Mouse (Mus musculus): ENCODE results near the gene Pex7. TPM values are rescaled to one million over a fixed set of nuclear protein-coding genes. Genes with fewer than 3 reads are reported as not detected.

Gene Pex7
- polyA plus RNA-seq, 1 experiment from 2014 or later: 25.5 TPM

- Histone ChIP-seq H3K9me3 (no peaks in the 10 kb centered on the region), H3K4me1 (peaks cover 3% of the 10 kb centered on the region; the same call in 1 of the 2 replicates), H3K36me3 (replicated peaks) (no peaks in the 10 kb centered on the region), H3K4me3 (no peak overlapping the region), H3K27me3 (ENCODE audit: poor library complexity, severe bottlenecking) (no peaks in the 10 kb centered on the region), H3K27ac (no peak overlapping the region)
- 69% methylated on average over 9 of the region's 9 CpGs for WGBS
- peak; percentile 20 for DNase-seq (ENCODE audit: extremely low spot score, low spot score)
These were observed 95.9 kb downstream of the Pex7 start for GRCm38 (mm10) chr10:19811436-19812172.

- WGBS: 92% methylated on average over 7 of the region's 7 CpGs
- Histone ChIP-seq H3K27ac (no peak overlapping the region), H3K27me3 (ENCODE audit: poor library complexity, severe bottlenecking) (no peaks in the 10 kb centered on the region), H3K9me3 (no peaks in the 10 kb centered on the region), H3K36me3 (replicated peaks) (no peaks in the 10 kb centered on the region), H3K4me1 (no peaks in the 10 kb centered on the region), H3K4me3 (no peak overlapping the region)
- no peak for DNase-seq (ENCODE audit: extremely low spot score, low spot score)
These were observed 102.7 kb downstream of the Pex7 start for GRCm38 (mm10) chr10:19804763-19805162.

Other genes starting within 250 kb of the Pex7 start
- gene Il20ra, start 195.1 kb downstream of the Pex7 start, polyA plus RNA-seq (2016; fragmentation: Nextera tagmentation; extraction: Ambion mirVana): 0.06 and 0.12 TPM in 2 replicates
- 0.33 and 1.0 TPM in 2 replicates for gene Slc35d3, start 56.2 kb downstream of the Pex7 start, polyA plus RNA-seq (2016; fragmentation: Nextera tagmentation; extraction: Ambion mirVana)
- gene Map3k5, start 26.8 kb upstream of the Pex7 start, polyA plus RNA-seq (2016; fragmentation: Nextera tagmentation; extraction: Ambion mirVana): 0.32 and 0.42 TPM in 2 replicates
- 9.1 and 10.9 TPM in 2 replicates for gene Map7, start 240.8 kb upstream of the Pex7 start, polyA plus RNA-seq (2016; fragmentation: Nextera tagmentation; extraction: Ambion mirVana)

Measured in forebrain, embryonic 10.5 days (tissue).